Mouse (Mus musculus) 3134 (cell line): Measurements from ENCODE around the gene Gm10322.
A peak's percentile ranks its signal among the peaks of the same experiment; 100 is the strongest.

Source experiments
- DNase-seq: peaks from one replicate; pipeline ENCODE4 v3.0.0-alpha.2; 2011; ENCODE audit warnings: low spot score; ENCODE audit not compliant: insufficient read length; ENCODE audit errors: extremely low read depth

Gm10322 gene

GRCm38 (mm10) chr10:59593826-59594570, 21.9 kb upstream of the Gm10322 start:
- DNase-seq, result no peak

- no peak for DNase-seq
Observed at GRCm38 (mm10) chr10:59600516-59600915, 15.3 kb upstream of the Gm10322 start.

GRCm38 (mm10) chr10:59602043-59602442, 13.8 kb upstream of the Gm10322 start:
- no peak for DNase-seq

DNA sequence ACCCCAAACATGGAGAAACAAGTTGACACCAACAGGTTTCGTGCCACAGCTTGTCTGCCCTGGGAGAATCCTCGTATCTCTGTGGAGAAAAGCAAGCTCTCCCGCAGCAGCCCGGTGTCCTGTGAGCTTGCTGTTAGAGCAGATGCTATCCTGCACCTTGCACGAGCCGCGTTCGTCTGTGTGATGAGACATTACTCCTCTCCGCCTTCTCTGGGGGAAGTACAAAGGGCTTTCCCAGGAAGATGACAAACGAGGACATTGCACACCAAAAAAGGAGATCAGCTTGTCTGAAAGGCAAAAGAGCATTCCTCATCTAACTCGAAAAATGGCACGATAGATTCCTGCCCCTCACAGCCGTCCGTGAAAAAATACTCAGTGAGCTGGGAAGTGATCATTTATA, 13.0 kb upstream of the Gm10322 start:
- no peak for DNase-seq

DNA sequence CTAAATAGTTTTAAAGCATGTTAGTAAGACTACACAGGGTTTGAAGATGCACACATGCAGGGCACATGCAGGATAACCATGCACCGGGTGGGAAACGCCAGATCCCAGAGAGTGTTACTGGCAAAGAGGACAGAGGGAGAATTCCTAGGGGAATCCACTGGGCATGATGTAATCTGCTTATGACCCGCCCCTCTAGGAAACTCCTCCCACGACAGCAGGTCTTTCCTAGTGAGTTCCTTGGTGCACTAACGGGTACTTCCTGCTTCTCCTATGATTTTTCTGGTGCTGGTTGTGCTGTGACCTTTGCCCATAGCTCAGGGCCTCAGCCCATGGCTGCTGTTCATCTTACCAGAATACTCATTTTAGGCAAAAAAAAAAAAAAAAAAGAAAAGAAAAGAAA, 12.0 kb upstream of the Gm10322 start:
- DNase-seq, result peak; percentile 24

DNA sequence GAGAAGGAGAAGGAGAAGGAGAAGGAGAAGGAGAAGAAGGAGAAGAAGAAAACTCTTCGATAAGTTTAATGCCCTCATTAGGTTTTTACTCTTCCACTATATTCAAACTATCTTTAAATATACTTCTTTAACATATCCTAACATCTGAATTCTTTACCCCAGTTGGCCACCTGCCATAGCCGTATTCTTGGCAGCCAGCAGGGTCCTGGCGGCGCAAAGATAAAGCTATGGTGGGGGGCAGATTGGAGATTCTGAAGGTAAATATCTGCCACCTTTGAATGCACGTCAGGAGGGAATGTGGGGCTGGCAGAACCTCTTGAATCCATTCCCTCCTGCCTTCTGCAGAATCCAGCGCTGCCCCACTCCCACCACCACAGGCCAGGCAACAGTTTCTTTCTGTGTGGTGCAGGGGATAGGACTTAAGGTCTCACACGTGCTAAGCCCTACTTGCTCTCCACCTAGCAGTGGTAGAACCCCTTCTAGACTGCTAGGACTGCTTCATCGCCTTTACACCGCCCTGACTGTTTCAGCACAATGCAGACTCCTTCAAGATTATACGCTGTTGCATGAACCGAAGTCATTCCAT, 10.9 kb upstream of the Gm10322 start:
- no peak for DNase-seq

GRCm38 (mm10) chr10:59613276-59613675, 2.6 kb upstream of the Gm10322 start:
- DNase-seq, result no peak

- no peak for DNase-seq
Observed at GRCm38 (mm10) chr10:59614141-59614540, 1.7 kb upstream of the Gm10322 start.

- DNase-seq, result no peak
Observed at GRCm38 (mm10) chr10:59615411-59615810, 452 bp upstream of the Gm10322 start.

- DNase-seq, result peak; percentile 94
Observed at GRCm38 (mm10) chr10:59616522-59616921, 659 bp downstream of the Gm10322 start, which contains the start of gene Mcu. TSS of gene Mcu (minus strand) at chr10:59616692.

GRCm38 (mm10) chr10:59617776-59618175, 1.9 kb downstream of the Gm10322 start:
- no peak for DNase-seq

- no peak for DNase-seq
Observed at GRCm38 (mm10) chr10:59621355-59621754, 5.5 kb downstream of the Gm10322 start.

- no peak for DNase-seq
Observed at GRCm38 (mm10) chr10:59623496-59623895, 7.6 kb downstream of the Gm10322 start.

- no peak for DNase-seq
Observed at GRCm38 (mm10) chr10:59628641-59629505, 13.0 kb downstream of the Gm10322 start.

- DNase-seq, result no peak
Observed at GRCm38 (mm10) chr10:59629506-59629782, 13.6 kb downstream of the Gm10322 start.

DNA sequence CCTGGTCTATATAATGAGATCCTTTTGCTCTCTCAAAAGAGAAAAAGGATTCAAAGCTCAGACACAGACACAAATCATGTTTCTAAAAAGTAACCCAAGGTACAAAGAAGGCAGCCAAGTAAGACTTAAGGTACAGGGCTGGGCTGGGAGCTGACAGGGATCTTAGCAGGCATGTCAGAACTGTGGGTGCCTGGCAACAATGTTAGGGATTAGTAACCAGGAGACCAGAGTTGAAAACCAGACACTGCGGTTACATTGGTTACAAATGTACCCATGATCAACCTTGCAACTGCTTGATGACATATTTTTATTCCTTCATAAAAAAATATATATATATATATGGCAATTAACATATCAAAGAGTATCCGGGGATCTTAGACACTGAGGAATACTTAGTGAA, 20.2 kb downstream of the Gm10322 start:
- no peak for DNase-seq

GRCm38 (mm10) chr10:59636751-59637533, 21.1 kb downstream of the Gm10322 start:
- no peak for DNase-seq

DNA sequence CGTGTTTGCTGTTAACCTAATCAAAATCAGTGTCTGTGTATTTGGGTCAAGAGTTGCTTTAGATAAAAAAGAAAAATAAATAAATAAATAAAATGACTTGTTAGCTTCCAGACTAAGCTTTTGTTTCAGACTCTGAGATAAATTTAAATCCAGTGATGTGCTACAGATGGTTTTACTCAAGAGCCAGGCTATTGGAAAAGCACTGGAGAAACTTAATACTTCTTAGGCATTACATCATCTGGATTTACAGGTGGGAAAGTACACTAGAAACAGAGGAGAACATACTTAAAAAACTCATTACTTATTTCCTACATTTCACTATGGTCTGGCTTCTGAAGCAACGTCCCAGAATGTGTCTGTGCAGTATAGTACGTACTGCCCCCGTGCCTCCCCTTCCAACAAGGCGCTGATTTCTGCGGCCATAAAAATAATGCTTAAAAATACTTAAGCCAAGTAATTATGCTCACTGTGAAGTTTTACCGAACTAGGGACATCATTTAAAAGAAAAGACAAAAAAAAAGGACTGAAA, 21.8 kb downstream of the Gm10322 start:
- DNase-seq, result no peak

DNA sequence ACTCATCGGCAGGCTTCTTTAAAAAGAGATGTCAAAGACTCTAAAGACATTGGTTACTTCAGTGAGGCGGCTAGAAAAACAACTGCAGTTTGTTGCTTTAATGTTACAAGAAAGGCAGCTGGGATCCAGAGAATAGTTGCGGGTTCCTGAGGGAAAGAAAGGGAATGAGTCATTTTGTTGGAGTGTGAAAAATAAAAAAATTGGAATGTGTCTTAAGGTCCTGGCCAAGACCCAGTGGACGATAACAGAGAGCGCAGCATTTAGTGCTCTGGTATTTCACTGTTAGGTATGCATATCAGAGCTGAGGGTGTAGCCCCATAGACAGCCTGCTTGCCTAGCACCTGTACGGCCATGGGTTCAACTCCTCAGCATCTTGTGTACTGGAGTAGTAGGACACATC, 22.7 kb downstream of the Gm10322 start:
- DNase-seq, result peak; percentile 62

DNA sequence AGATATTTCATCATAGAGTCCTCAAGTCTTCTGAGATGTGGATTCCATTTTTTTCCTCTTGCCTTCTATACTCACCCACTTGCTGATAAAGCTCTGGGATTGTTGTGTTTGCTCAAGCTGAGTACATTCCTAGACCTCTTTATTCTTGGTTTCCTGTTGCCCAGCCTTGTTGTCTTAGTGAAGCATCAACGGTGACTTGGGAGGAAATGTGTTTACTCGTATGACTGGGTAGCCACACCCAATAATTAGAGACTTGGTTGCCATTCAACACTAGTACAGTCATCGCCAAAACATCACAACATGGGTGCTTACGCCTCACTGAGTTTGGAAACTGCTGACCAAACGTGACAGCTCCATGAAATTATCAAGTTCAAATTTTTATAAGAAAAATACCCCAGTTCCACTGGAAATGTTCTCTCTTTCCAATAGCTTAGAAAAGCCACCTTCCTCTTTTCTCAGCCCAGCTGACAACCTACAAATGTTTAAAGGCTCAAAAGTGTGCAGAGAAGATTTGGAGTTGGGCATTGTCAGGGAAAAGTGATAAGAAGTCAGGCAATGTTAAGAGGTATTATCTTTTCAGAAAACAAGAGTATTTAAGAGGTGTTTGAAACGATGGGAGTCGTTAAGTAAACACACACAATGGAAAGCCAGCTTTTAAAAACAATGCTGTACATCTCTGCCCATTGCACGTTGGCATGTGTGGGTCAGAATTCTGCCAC, 27.0 kb downstream of the Gm10322 start:
- peak; percentile 57 for DNase-seq
